Mouse (Mus musculus): ENCODE results near the gene Tnnt3. TPM values are rescaled to one million over a fixed set of nuclear protein-coding genes. Genes with fewer than 3 reads are reported as not detected.
A peak's percentile ranks its signal among the peaks of the same experiment; 100 is the strongest.

Tnnt3 gene
- polyA plus RNA-seq, 1 experiment from 2014 or later: 2.5 TPM

DNA sequence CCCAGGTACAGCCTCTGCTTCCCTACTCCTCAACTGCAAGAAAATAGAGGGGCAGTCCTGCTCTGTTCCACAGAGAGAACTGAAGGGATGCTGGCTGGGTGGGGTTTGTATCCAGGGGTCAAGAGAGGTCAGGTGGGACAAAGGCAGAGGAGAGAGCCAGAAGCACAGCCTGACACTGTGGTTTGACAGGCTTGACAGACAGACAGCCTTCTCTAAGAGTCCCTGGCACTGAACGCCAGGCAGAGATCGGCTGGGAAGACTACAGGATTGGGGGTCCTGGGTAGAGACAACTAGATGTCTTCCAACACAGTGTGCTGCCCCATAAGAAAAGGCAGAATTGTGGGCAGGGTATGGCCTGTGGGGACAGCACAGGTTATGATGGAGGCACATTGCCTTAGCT is 20.1 kb upstream of the Tnnt3 start:
- Histone ChIP-seq H3K27me3 (no peaks in the 10 kb centered on the region), H3K4me3 (no peak overlapping the region), H3K36me3 (no peaks in the 10 kb centered on the region), H3K4me2 (no peak overlapping the region), H3K4me1 (replicated peaks) (peaks cover 36% of the 10 kb centered on the region), H3K9ac (no peak overlapping the region), H3K27ac (no peak overlapping the region), H3K9me3 (no peaks in the 10 kb centered on the region)
- WGBS: 48% methylated on average over 2 of the region's 2 CpGs
- no peak for ATAC-seq (ENCODE audit: low FRiP score)

DNA sequence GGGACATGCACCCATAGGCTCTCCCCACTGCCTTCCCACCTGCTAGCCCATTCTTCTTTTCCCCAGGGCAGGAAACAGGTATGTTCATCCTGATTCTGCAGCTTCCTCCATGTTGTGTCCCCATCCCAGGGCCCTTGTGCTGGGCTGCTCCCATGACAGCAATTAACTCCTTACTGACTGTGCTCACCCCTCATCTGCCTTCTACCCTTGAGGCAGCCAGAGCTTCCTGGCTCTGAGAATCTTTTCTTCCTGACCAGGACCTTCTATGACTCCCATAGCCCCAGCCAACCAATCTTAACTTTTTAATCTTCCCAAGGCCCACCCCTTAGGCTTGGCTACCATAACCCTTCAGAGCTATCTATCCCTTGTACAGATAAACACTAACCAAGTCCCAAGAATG is 19.3 kb upstream of the Tnnt3 start:
- no peak overlapping the region for H3K27ac ChIP-seq
- no peak for ATAC-seq (ENCODE audit: low FRiP score)
- no peak overlapping the region for H3K4me3 ChIP-seq
- no peaks in the 10 kb centered on the region for H3K36me3 ChIP-seq
- H3K9ac ChIP-seq: no peak overlapping the region
- H3K4me2 ChIP-seq: no peak overlapping the region
- no peaks in the 10 kb centered on the region for H3K9me3 ChIP-seq
- H3K4me1 ChIP-seq (replicated peaks): peaks cover 36% of the 10 kb centered on the region
- H3K27me3 ChIP-seq: no peaks in the 10 kb centered on the region

GRCm38 (mm10) chr7:142479886-142480285 is 18.8 kb upstream of the Tnnt3 start:
- no peak for ATAC-seq (ENCODE audit: low FRiP score)
- H3K36me3 ChIP-seq: no peaks in the 10 kb centered on the region
- no peaks in the 10 kb centered on the region for H3K9me3 ChIP-seq
- peaks cover 34% of the 10 kb centered on the region for H3K4me1 ChIP-seq (replicated peaks)
- H3K4me2 ChIP-seq: no peak overlapping the region
- no peaks in the 10 kb centered on the region for H3K27me3 ChIP-seq
- 98% methylated on average over 3 of the region's 3 CpGs for WGBS
- no peak overlapping the region for H3K4me3 ChIP-seq
- H3K27ac ChIP-seq: no peak overlapping the region
- H3K9ac ChIP-seq: no peak overlapping the region

DNA sequence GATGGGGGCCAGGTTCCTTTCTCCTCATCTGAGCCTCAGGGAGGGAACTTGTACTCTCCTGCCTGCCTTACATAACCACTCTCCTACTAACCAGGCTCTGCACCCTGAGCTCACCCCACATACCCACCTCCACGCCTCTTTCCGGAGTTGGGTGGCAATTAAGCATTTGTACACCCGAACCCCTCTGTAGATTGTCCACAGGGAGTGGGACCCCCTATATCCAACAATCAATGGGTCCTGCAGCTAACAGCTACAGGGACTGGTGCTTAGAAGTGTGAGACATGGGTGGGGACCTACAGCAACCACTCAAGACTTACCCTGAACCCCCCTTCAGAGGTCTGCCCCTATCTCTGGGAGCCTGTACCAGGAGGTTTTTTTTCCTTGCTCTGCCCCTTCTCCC is 18.0 kb upstream of the Tnnt3 start:
- Histone ChIP-seq H3K4me1 (replicated peaks) (peaks cover 27% of the 10 kb centered on the region), H3K27ac (no peak overlapping the region), H3K4me2 (no peak overlapping the region), H3K9ac (no peak overlapping the region), H3K9me3 (no peaks in the 10 kb centered on the region), H3K36me3 (no peaks in the 10 kb centered on the region), H3K4me3 (no peak overlapping the region), H3K27me3 (no peaks in the 10 kb centered on the region)
- 97% methylated on average over 3 of the region's 3 CpGs for WGBS
- no peak for ATAC-seq (ENCODE audit: low FRiP score)

- no peaks in the 10 kb centered on the region for H3K27me3 ChIP-seq
- 13% methylated on average over 5 of the region's 5 CpGs for WGBS
- H3K9me3 ChIP-seq: no peaks in the 10 kb centered on the region
- no peaks in the 10 kb centered on the region for H3K36me3 ChIP-seq
- H3K4me3 ChIP-seq: peak overlapping the region; percentile 29
- peak overlapping the region; percentile 73 for H3K27ac ChIP-seq
- H3K4me2 ChIP-seq: peak overlapping the region; percentile 57
- H3K4me1 ChIP-seq (replicated peaks): peaks cover 27% of the 10 kb centered on the region
- H3K9ac ChIP-seq: peak overlapping the region; percentile 71
- peak; percentile 28 for ATAC-seq (ENCODE audit: low FRiP score)
These were observed 17.5 kb upstream of the Tnnt3 start for GRCm38 (mm10) chr7:142481186-142481567.

- WGBS: under 1% methylated on average over 22 of the region's 22 CpGs
- peak overlapping the region; percentile 57 for H3K4me2 ChIP-seq
- peaks cover 30% of the 10 kb centered on the region for H3K4me1 ChIP-seq (replicated peaks)
- H3K27me3 ChIP-seq: 0 out of 2 replicates have a peak, but pooled peaks cover 2% of the 10 kb centered on the region
- H3K9me3 ChIP-seq: no peaks in the 10 kb centered on the region
- ATAC-seq (ENCODE audit: low FRiP score): peak; percentile 62
- H3K36me3 ChIP-seq: no peaks in the 10 kb centered on the region
- H3K27ac ChIP-seq: peak overlapping the region; percentile 73
- H3K4me3 ChIP-seq: peak overlapping the region; percentile 29
- peak overlapping the region; percentile 71 for H3K9ac ChIP-seq
These were observed 16.9 kb upstream of the Tnnt3 start for GRCm38 (mm10) chr7:142481568-142482255.

- ATAC-seq (ENCODE audit: low FRiP score): no peak
- Histone ChIP-seq H3K27me3 (0 out of 2 replicates have a peak, but pooled peaks cover 3% of the 10 kb centered on the region), H3K36me3 (no peaks in the 10 kb centered on the region), H3K4me1 (replicated peaks) (peaks cover 35% of the 10 kb centered on the region), H3K4me3 (no peak overlapping the region), H3K9me3 (no peaks in the 10 kb centered on the region), H3K27ac (peak overlapping the region; percentile 73), H3K9ac (peak overlapping the region; percentile 71), H3K4me2 (peak overlapping the region; percentile 57)
- 27% methylated on average over 6 of the region's 6 CpGs for WGBS
These were observed 16.4 kb upstream of the Tnnt3 start for GRCm38 (mm10) chr7:142482256-142482609.

- Histone ChIP-seq H3K36me3 (no peaks in the 10 kb centered on the region), H3K27ac (peak overlapping the region; percentile 73; the same call in 1 of the 2 replicates), H3K9ac (no peak overlapping the region), H3K27me3 (peaks cover 3% of the 10 kb centered on the region; the same call in 1 of the 2 replicates), H3K4me1 (replicated peaks) (peaks cover 43% of the 10 kb centered on the region), H3K9me3 (no peaks in the 10 kb centered on the region), H3K4me3 (no peak overlapping the region), H3K4me2 (no peak overlapping the region)
- no peak for ATAC-seq (ENCODE audit: low FRiP score)
- 56% methylated on average over 11 of the region's 11 CpGs for WGBS
These were observed 15.5 kb upstream of the Tnnt3 start for GRCm38 (mm10) chr7:142483136-142483535.

- WGBS: 87% methylated on average over 12 of the region's 12 CpGs
- H3K27ac ChIP-seq: no peak overlapping the region
- H3K9me3 ChIP-seq: no peaks in the 10 kb centered on the region
- no peak overlapping the region for H3K4me3 ChIP-seq
- peaks cover 3% of the 10 kb centered on the region; the same call in 1 of the 2 replicates for H3K27me3 ChIP-seq
- H3K4me1 ChIP-seq (replicated peaks): peaks cover 43% of the 10 kb centered on the region
- H3K9ac ChIP-seq: no peak overlapping the region
- H3K4me2 ChIP-seq: no peak overlapping the region
- H3K36me3 ChIP-seq: no peaks in the 10 kb centered on the region
- no peak for ATAC-seq (ENCODE audit: low FRiP score)
These were observed 13.9 kb upstream of the Tnnt3 start for GRCm38 (mm10) chr7:142484780-142485179.

GRCm38 (mm10) chr7:142486751-142487162 is 11.9 kb upstream of the Tnnt3 start:
- ATAC-seq (ENCODE audit: low FRiP score): no peak
- H3K27me3 ChIP-seq: peaks cover 3% of the 10 kb centered on the region; the same call in 1 of the 2 replicates
- H3K36me3 ChIP-seq: no peaks in the 10 kb centered on the region
- no peak overlapping the region for H3K4me3 ChIP-seq
- H3K9me3 ChIP-seq: no peaks in the 10 kb centered on the region
- 62% methylated on average over 8 of the region's 8 CpGs for WGBS
- H3K9ac ChIP-seq: no peak overlapping the region
- no peak overlapping the region for H3K4me2 ChIP-seq
- H3K27ac ChIP-seq: peak overlapping the region; percentile 55
- peaks cover 33% of the 10 kb centered on the region for H3K4me1 ChIP-seq (replicated peaks)

GRCm38 (mm10) chr7:142487341-142487859 is 11.2 kb upstream of the Tnnt3 start:
- peak overlapping the region; percentile 55; the same call in 1 of the 2 replicates for H3K27ac ChIP-seq
- H3K4me2 ChIP-seq: no peak overlapping the region
- ATAC-seq (ENCODE audit: low FRiP score): peak; percentile 62
- no peak overlapping the region for H3K4me3 ChIP-seq
- H3K4me1 ChIP-seq (replicated peaks): peaks cover 26% of the 10 kb centered on the region
- no peaks in the 10 kb centered on the region for H3K36me3 ChIP-seq
- no peaks in the 10 kb centered on the region for H3K9me3 ChIP-seq
- 0 out of 2 replicates have a peak overlapping the region, but pooled peaks have one; percentile 25 for H3K9ac ChIP-seq
- 14% methylated on average over 9 of the region's 9 CpGs for WGBS
- peaks cover 3% of the 10 kb centered on the region; the same call in 1 of the 2 replicates for H3K27me3 ChIP-seq

- H3K27me3 ChIP-seq: peaks cover 3% of the 10 kb centered on the region; the same call in 1 of the 2 replicates
- H3K36me3 ChIP-seq: no peaks in the 10 kb centered on the region
- H3K4me1 ChIP-seq (replicated peaks): peaks cover 20% of the 10 kb centered on the region
- no peaks in the 10 kb centered on the region for H3K9me3 ChIP-seq
- no peak overlapping the region for H3K27ac ChIP-seq
- WGBS: 68% methylated on average over 3 of the region's 3 CpGs
- no peak overlapping the region for H3K4me3 ChIP-seq
- H3K4me2 ChIP-seq: no peak overlapping the region
- ATAC-seq (ENCODE audit: low FRiP score): no peak
- no peak overlapping the region for H3K9ac ChIP-seq
These were observed 10.6 kb upstream of the Tnnt3 start for GRCm38 (mm10) chr7:142488053-142488452.

DNA sequence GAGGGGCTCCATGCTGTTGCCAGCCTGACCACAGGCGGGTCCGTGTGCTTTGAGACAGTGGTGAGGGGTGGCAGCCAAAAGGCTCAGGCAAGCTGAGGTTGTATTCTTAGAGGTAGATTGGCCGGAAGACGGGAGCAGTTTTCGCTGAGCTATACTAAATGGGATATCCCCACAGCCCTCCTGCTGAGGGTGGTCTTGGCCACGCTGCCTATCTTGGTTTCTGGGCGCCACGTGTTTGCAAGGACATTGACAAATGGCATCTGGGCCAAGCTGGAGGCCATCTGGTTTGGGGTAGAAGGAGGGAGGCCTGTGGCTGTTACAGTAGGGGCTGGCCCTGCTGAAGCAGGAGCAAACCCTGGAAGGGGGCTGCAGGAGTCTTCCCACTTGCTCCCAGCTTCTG is 5.1 kb upstream of the Tnnt3 start:
- no peaks in the 10 kb centered on the region for H3K27me3 ChIP-seq
- no peaks in the 10 kb centered on the region for H3K9me3 ChIP-seq
- 72% methylated on average over 8 of the region's 8 CpGs for WGBS
- no peaks in the 10 kb centered on the region for H3K36me3 ChIP-seq
- H3K4me2 ChIP-seq: no peak overlapping the region
- no peaks in the 10 kb centered on the region for H3K4me1 ChIP-seq (replicated peaks)
- H3K27ac ChIP-seq: no peak overlapping the region
- no peak overlapping the region for H3K4me3 ChIP-seq
- no peak for ATAC-seq (ENCODE audit: low FRiP score)
- H3K9ac ChIP-seq: no peak overlapping the region

Data from hindbrain, embryonic 13.5 days (tissue).